Mouse (Mus musculus) CD4-positive, CD25-positive, alpha-beta regulatory T cell, adult 4 months (primary cell): Measurements from ENCODE around the gene Bcl9l. TPM values are rescaled to one million over a fixed set of nuclear protein-coding genes. Genes with fewer than 3 reads are reported as not detected.

ENCODE experiments used
- ATAC-seq: one replicate; pipeline ENCODE4 v1.8.0; 2017
- polyA plus RNA-seq, 2 experiments: library from polyadenylated mRNA; unstranded; fragments of 100-300 nt; shearing (Covaris generic); gene quantifications; one replicate each; pipeline ENCODE4 v1.2.1; 2017

Gene Bcl9l
- polyA plus RNA-seq, 2 experiments from 2014 or later, result 13.3 to 17.6 TPM

GRCm38 (mm10) chr9:44483510-44484044, 952 bp downstream of the Bcl9l start:
- ATAC-seq, result peak; percentile 24

- ATAC-seq, result no peak
These were observed 1.9 kb downstream of the Bcl9l start for GRCm38 (mm10) chr9:44484311-44485104.

GRCm38 (mm10) chr9:44485105-44485515, 2.5 kb downstream of the Bcl9l start:
- ATAC-seq, result no peak

- no peak for ATAC-seq
These were observed 3.0 kb downstream of the Bcl9l start for GRCm38 (mm10) chr9:44485516-44486161.

- no peak for ATAC-seq
These were observed 3.7 kb downstream of the Bcl9l start for GRCm38 (mm10) chr9:44486335-44486734.

- ATAC-seq, result no peak
These were observed 4.3 kb downstream of the Bcl9l start for GRCm38 (mm10) chr9:44486741-44487421.

- ATAC-seq, result no peak
These were observed 4.8 kb downstream of the Bcl9l start for GRCm38 (mm10) chr9:44487441-44487840.

GRCm38 (mm10) chr9:44488416-44488815, 5.8 kb downstream of the Bcl9l start:
- no peak for ATAC-seq

GRCm38 (mm10) chr9:44488855-44489381, 6.3 kb downstream of the Bcl9l start:
- no peak for ATAC-seq

GRCm38 (mm10) chr9:44489651-44490085, 7.0 kb downstream of the Bcl9l start:
- no peak for ATAC-seq

GRCm38 (mm10) chr9:44490086-44490967, 7.7 kb downstream of the Bcl9l start:
- ATAC-seq, result no peak

- no peak for ATAC-seq
These were observed 8.7 kb downstream of the Bcl9l start for GRCm38 (mm10) chr9:44491351-44491750.

GRCm38 (mm10) chr9:44492631-44493461, 10.2 kb downstream of the Bcl9l start:
- ATAC-seq, result no peak

GRCm38 (mm10) chr9:44494261-44494862, 11.7 kb downstream of the Bcl9l start:
- ATAC-seq, result peak; percentile 76

GRCm38 (mm10) chr9:44494863-44495809, 12.5 kb downstream of the Bcl9l start:
- peak; percentile 32 for ATAC-seq

- ATAC-seq, result no peak
These were observed 13.3 kb downstream of the Bcl9l start for GRCm38 (mm10) chr9:44495810-44496344.

GRCm38 (mm10) chr9:44496803-44497461, 14.3 kb downstream of the Bcl9l start:
- ATAC-seq, result no peak

GRCm38 (mm10) chr9:44497624-44498377, 15.2 kb downstream of the Bcl9l start:
- no peak for ATAC-seq
